Mouse (Mus musculus): Measurements from ENCODE around the gene E330021D16Rik. TPM values are rescaled to one million over a fixed set of nuclear protein-coding genes. Genes with fewer than 3 reads are reported as not detected.

E330021D16Rik gene
- polyA plus RNA-seq, 1 experiment from 2014 or later: not detected

DNA sequence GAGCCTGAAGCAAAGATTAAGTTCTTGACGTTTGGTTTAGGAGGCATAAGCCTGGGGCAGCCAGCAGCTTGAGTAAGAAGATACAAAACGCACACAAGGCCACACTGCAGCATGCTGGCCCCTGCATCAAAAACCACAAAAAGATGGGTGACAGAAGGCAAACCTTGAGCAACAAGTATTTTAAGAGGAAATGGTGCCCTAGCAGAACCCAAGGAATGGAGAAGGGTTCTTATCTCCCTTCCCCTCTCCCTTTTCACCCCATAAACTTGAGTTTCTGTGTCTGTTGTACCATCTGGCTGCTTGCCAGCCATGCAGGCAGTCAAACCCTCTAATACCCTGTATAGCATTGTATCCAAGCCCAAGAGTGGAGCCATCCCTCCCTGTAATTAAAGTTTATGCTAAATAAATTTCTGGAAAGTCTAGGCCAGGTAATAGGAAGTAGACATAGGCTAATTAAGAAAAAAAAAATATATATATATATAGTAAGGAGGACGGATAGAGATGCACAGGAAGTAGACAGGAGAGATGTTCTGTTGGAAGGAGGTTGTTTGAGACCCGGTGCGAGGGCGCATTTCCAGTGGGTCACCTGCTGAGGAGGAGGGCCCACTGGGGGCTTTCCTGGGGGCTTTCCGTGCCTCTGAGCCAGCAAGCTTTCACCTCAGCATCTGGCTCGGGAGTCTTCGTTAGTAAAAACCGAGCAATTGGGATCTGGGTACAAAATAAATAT, 16.0 kb upstream of the E330021D16Rik start:
- Histone ChIP-seq H3K27ac (no peak overlapping the region), H3K4me3 (ENCODE audit: inconsistent target) (no peak overlapping the region), H3K36me3 (ENCODE audit: inconsistent target) (no peaks in the 10 kb centered on the region), H3K79me2 (ENCODE audit: inconsistent target) (no peaks in the 10 kb centered on the region)
- WGBS (ENCODE audit: missing documents): 65% methylated on average over 10 of the region's 10 CpGs

DNA sequence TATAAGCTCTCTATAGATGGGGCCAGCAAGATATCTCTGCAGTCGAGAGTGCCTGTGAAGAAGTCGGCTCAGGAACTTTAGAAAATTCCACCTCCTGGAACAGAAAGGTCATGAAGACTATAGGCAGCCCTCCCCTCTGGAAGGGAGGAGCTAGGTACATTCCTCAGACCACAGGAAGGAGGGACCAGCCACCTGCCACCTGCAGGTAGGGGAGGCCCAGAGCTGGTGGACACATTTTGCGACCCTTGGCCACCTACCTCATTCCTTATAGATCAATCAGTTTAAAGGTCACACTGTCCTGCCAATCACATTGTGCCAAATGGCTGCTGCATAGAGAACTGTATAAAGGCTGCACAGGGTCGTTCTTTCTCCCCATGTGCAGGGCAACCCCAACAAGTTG, 14.1 kb upstream of the E330021D16Rik start:
- 92% methylated on average over 4 of the region's 4 CpGs for WGBS (ENCODE audit: missing documents)
- Histone ChIP-seq H3K27ac (no peak overlapping the region), H3K36me3 (ENCODE audit: inconsistent target) (no peaks in the 10 kb centered on the region)

DNA sequence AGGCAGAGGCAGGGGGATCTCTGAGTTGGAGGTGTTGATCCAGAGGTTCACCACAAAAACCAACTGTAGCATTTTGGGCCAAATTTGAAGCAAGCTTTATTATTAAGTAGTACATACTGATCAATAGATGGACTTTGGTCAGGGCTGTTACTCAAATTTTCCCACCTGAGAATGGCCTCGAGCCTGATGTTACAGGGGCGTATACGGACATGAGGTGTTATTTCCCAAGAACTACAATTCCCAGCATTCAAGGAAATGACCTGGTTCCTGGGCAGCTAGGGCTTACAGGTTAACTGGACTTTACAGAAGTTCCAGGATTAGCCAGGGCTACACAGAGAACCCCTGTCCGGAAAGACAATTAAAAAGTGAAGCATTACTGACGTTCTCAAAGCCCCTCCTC, 13.0 kb upstream of the E330021D16Rik start:
- WGBS (ENCODE audit: missing documents): 88% methylated on average over 5 of the region's 5 CpGs
- Histone ChIP-seq H3K79me2 (ENCODE audit: inconsistent target) (no peaks in the 10 kb centered on the region), H3K4me3 (ENCODE audit: inconsistent target) (no peak overlapping the region)

More for the DNA sequence above, 14.1 kb upstream of the E330021D16Rik start:
- no peaks in the 10 kb centered on the region for H3K79me2 ChIP-seq (ENCODE audit: inconsistent target)
- no peak overlapping the region for H3K4me3 ChIP-seq (ENCODE audit: inconsistent target)

DNA sequence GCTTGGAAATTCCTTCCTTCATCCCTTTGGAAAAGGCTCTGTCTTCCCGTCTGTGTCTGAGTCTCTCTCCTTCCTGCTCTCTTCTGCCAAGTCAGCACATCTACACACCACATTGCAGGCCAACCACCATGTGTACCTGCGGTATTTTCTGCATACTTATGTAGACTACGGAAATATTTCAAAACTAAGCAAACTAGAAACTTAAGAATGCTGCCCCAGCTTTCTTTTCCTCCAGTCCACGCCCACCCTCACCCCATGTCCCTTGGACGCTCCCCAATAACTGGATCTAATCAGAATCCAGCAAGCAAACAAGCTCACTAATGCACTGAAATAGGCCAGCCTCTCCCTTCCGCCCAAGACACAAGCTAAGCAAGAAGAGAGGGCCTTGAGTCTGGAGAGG, 11.9 kb upstream of the E330021D16Rik start:
- H3K4me3 ChIP-seq (ENCODE audit: inconsistent target): no peak overlapping the region
- 87% methylated on average over 6 of the region's 6 CpGs for WGBS (ENCODE audit: missing documents)

More for the DNA sequence above, 13.0 kb upstream of the E330021D16Rik start:
- no peaks in the 10 kb centered on the region for H3K36me3 ChIP-seq (ENCODE audit: inconsistent target)
- no peak overlapping the region for H3K27ac ChIP-seq

DNA sequence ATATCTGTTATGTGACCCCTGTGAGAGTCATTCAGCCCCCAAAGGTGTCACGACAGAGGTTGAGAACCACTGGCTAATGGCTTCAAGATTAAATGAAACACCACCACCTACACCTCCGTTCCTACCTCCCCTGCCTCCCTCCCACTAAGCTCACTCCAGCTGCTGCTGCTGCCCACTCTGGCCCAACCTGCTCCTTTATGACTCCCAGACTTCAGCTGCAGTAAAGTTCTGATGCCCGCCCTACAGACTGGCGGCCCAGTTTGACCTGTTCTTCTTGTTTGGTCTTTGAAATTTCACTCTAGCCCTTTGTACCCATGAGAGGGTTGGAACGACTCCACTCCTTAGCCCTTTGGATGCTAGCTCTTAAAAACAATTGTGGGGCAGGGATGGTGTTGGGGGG, 10.6 kb upstream of the E330021D16Rik start:
- Histone ChIP-seq H3K27ac (no peak overlapping the region), H3K79me2 (ENCODE audit: inconsistent target) (no peaks in the 10 kb centered on the region), H3K4me3 (ENCODE audit: inconsistent target) (no peak overlapping the region), H3K36me3 (ENCODE audit: inconsistent target) (no peaks in the 10 kb centered on the region)
- 92% methylated on average over 5 of the region's 5 CpGs for WGBS (ENCODE audit: missing documents)

More for the DNA sequence above, 11.9 kb upstream of the E330021D16Rik start:
- Histone ChIP-seq H3K36me3 (ENCODE audit: inconsistent target) (no peaks in the 10 kb centered on the region), H3K27ac (no peak overlapping the region), H3K79me2 (ENCODE audit: inconsistent target) (no peaks in the 10 kb centered on the region)

DNA sequence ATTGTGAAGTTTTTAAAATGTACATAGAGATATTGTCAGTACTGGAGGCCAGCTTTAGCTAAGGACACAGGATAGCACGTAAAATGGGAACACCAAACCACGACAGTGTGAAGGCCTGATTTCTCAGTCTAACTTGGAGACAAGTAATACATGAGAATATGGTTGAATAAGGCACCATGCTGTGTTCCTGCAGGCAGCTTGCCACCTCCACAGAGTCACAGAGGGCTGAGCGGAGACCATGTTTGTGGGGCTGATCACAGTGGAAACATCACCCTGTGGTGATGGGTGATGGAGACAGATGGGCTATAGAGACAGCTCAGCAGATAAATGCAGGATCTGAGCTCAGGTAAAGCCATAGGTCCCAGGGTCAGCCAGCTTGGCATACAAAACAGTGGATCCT, 8.8 kb upstream of the E330021D16Rik start:
- 96% methylated on average over 3 of the region's 3 CpGs for WGBS (ENCODE audit: missing documents)
- Histone ChIP-seq H3K79me2 (ENCODE audit: inconsistent target) (no peaks in the 10 kb centered on the region), H3K4me3 (ENCODE audit: inconsistent target) (no peak overlapping the region), H3K36me3 (ENCODE audit: inconsistent target) (no peaks in the 10 kb centered on the region), H3K27ac (no peak overlapping the region)

DNA sequence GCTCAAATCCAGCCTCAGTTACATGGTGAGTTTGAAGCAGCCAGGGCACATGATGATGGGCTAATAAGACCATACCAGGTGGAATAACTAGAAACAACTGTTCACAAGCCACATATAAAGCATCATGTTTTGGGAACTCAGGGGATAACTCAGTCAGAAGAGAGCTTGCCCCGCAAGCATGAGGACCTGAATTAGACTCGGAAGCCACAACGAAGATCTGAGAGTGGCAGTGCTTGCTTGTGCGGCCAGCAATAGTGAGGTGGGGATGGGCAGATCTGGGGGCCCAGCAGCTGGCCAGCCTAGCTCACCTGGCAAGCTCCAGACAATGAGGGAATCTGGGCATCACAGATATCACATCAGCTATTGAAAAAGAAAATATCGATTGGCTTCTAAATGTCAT, 7.8 kb upstream of the E330021D16Rik start:
- no peak overlapping the region for H3K27ac ChIP-seq
- WGBS (ENCODE audit: missing documents): 95% methylated on average over 5 of the region's 5 CpGs

DNA sequence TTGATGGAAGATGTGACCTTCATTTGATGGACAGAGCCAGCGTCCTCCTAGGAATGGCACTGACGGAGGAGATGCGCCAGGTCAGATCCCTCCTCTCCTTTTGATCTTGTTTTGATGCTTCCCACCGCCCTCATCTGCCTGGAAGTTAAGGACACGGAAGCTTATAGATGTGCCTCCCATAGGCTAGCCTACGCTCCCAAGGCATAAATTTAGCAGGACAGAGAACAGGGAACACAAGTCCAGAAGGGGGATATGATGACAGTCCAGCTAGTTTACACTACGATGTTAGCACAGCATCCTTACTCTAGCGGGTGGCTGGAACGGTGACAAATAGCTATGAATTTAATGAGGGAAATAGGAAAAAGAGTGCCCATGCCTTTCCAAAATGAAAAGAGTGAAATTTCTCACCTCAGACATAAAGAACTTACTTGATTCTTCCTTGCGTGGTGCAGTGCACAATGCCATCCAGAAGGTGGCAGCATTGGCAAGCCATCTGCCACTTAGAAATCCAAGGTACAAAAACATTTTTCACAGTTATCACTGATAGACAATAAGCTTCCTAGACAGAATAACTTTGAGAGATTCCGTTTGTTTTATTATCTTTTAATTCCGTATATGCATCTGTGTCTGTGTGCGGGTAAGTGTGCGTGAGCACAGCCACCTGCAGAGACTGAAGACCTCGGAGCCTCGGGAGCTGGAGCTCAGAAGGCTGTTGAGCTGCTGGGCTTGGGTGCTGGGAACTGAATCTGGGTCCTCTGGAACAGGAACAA, 6.9 kb upstream of the E330021D16Rik start:
- H3K79me2 ChIP-seq (ENCODE audit: inconsistent target): no peaks in the 10 kb centered on the region
- WGBS (ENCODE audit: missing documents): 71% methylated on average over 16 of the region's 16 CpGs
- no peak overlapping the region for H3K27ac ChIP-seq
- no peaks in the 10 kb centered on the region for H3K36me3 ChIP-seq (ENCODE audit: inconsistent target)
- no peak overlapping the region for H3K4me3 ChIP-seq (ENCODE audit: inconsistent target)

More for the DNA sequence above, 7.8 kb upstream of the E330021D16Rik start:
- no peaks in the 10 kb centered on the region for H3K79me2 ChIP-seq (ENCODE audit: inconsistent target)
- no peak overlapping the region for H3K4me3 ChIP-seq (ENCODE audit: inconsistent target)
- H3K36me3 ChIP-seq (ENCODE audit: inconsistent target): no peaks in the 10 kb centered on the region

DNA sequence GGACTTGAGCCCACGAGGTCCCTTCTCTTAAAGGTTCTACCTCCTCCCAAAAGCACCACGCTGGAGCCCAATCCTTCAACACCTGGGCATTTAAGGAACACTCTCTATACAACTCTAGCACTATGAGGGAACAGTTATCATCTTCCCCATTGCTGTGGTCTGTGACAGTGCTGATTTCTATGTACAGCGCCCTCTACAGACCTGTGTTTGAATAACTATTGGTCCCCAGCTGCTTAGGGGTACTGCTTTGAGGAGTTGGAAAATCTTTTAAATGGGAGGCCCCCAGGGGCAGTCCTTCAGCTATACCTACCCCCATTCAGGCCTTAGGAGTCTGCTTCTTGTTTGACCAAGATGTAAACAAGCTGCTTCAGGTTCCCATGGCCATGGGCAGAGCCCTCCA, 5.7 kb upstream of the E330021D16Rik start:
- Histone ChIP-seq H3K4me3 (ENCODE audit: inconsistent target) (no peak overlapping the region), H3K27ac (no peak overlapping the region), H3K79me2 (ENCODE audit: inconsistent target) (no peaks in the 10 kb centered on the region), H3K36me3 (ENCODE audit: inconsistent target) (no peaks in the 10 kb centered on the region)
- 80% methylated on average over 3 of the region's 3 CpGs for WGBS (ENCODE audit: missing documents)

DNA sequence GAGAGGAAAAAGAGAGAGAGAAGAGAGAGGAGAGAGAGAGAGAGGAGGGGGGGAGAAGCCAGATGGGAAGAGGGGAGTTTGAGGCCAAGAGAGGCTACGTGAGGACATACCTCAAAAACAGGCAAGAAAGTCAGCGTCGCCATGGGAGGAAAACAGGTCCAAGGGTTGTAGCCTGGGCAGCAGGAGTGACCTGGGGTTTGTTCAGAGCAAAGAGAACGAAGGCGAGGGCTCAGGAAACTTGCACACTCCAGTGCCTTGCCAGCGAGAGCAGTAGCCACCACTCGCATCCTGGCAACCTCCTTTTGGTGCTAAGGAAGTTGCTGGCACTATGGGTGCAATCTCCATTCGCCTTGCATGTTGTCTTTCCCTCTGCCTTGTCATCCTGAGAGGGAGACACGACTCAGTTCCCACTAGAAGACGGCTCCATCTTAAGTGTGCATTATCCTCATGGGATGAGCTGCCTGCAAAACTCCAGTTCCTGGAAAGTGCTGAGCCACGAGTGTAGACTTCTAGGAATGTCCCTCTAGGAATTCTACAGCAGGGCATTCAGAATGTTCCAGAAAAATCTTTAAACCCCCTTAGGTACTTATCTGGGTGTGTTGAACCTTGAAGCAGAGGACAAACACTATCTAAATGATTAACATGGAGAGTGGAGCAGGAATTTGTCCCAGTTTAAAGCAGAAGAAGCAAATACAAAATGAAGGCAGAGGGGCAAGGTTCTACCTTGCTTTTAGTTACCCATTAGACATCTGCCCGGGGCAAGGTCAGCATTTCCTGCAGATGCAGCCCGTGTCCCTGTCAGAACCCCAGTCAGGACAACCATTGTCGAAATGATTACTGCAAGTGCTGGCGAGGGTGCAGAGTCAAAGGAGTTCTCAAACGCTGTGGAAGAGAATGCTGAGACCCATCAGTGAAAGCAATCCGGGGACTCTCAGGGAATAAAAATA, 3.8 kb upstream of the E330021D16Rik start:
- WGBS (ENCODE audit: missing documents): 82% methylated on average over 17 of the region's 17 CpGs

DNA sequence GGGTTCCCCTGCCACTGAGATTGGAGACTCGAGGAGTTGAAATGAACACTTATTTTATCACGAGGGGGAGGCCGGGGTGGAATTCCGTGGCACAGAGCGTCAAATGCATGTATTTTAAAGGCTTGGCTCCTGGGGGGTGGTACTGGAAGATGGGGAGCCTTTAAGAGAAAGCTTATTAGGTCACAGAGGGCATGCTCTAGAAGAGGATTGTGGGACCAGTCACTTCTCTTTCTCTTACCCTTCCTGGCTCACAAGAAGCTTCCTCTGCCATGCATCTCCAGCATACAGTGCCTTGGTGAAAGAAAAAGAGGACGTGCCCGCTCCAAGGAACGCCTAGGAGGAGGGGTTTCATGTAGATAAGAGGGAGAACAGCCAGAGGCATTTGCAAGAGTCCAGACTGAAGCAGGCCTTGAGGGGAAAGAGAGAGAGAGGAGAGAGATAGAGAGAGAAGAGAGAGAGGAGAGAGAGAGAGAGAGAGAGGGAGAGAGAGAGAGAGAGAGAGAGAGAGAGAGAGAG, 3.0 kb upstream of the E330021D16Rik start:
- Histone ChIP-seq H3K4me3 (ENCODE audit: inconsistent target) (no peak overlapping the region), H3K27ac (no peak overlapping the region)
- WGBS (ENCODE audit: missing documents): 54% methylated on average over 8 of the region's 8 CpGs

More for the DNA sequence above, 3.8 kb upstream of the E330021D16Rik start:
- no peaks in the 10 kb centered on the region for H3K79me2 ChIP-seq (ENCODE audit: inconsistent target)
- no peak overlapping the region for H3K27ac ChIP-seq
- no peak overlapping the region for H3K4me3 ChIP-seq (ENCODE audit: inconsistent target)
- no peaks in the 10 kb centered on the region for H3K36me3 ChIP-seq (ENCODE audit: inconsistent target)

DNA sequence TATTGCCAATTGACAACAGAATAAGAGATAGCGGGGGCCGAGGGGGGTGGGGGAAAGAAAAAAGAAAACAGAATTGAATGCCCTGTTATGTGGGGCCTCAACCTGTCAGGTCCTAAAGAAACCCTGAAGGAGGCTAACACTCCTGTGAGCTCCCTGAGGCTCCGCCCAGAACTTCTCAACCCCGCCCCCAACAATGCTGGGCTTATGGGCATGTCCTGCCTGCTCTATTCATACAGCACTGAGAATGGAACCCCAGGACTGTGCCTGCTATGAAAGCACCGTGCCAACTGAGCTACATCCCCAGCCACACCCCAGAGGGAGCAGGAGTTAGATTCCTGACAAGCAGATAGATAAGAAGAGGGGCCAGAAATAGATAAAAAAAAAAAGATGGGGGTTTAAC, 2.5 kb upstream of the E330021D16Rik start:
- H3K36me3 ChIP-seq (ENCODE audit: inconsistent target): no peaks in the 10 kb centered on the region
- no peak overlapping the region for H3K27ac ChIP-seq
- no peak overlapping the region for H3K4me3 ChIP-seq (ENCODE audit: inconsistent target)
- WGBS (ENCODE audit: missing documents): 93% methylated on average over 5 of the region's 5 CpGs
- no peaks in the 10 kb centered on the region for H3K79me2 ChIP-seq (ENCODE audit: inconsistent target)

More for the DNA sequence above, 3.0 kb upstream of the E330021D16Rik start:
- H3K36me3 ChIP-seq (ENCODE audit: inconsistent target): no peaks in the 10 kb centered on the region
- H3K79me2 ChIP-seq (ENCODE audit: inconsistent target): no peaks in the 10 kb centered on the region

DNA sequence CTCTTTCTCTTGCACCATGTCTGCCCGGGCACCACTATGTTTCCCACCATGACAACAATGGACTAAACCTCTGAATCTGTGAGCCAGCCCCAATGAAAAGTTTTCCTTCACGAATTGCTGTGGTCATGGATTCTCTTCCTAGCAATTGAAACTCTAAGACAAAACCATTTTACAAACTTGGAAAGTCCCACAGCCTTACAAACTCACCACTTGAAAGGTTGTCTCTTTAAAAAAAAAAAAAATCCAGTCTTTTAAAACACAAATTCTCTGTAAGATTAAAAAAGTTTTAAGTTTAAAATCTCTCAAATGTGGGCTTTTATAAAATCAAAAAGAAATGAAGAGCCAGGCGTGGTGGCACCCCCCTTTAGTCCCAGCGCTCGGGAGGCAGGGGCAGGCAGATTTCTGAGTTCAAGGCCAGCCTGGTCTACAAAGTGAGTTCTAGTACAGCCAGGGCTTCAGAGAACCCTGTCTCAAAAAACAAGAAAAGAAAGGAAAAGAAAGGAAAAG, 1.5 kb downstream of the E330021D16Rik start:
- Histone ChIP-seq H3K36me3 (ENCODE audit: inconsistent target) (no peaks in the 10 kb centered on the region), H3K4me3 (ENCODE audit: inconsistent target) (no peak overlapping the region), H3K27ac (no peak overlapping the region), H3K79me2 (ENCODE audit: inconsistent target) (no peaks in the 10 kb centered on the region)
- 90% methylated on average over 5 of the region's 5 CpGs for WGBS (ENCODE audit: missing documents)

DNA sequence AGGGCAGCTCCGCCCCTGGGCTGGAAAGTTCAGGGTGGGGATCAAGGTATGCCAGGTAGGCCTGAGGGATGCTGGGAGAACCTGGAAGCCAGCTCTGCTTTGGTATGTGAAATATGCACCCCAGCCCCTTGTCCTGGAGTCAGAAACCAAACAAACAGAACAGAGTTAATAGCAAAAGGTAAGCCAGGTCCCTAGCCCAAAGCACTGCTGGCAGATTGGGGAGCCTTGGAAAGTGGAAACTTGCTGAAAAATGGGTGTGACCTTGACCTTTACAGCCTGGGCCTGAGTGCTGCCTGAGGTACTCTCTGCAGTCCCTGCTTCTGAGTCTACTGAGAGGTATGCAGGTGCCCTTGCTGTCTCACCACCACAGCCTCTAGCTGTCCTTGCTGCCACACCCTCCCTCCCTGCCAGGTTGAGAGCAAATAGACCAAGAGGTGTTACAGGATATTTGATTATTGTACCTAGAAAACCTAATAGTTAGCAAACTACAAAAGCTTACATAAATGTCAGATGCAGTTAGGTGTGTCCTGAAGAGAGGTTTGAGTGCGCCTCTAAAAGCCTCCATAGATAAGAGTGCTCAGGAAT, 7.7 kb downstream of the E330021D16Rik start:
- Histone ChIP-seq H3K27ac (no peak overlapping the region), H3K79me2 (ENCODE audit: inconsistent target) (no peaks in the 10 kb centered on the region), H3K36me3 (ENCODE audit: inconsistent target) (no peaks in the 10 kb centered on the region), H3K4me3 (ENCODE audit: inconsistent target) (no peak overlapping the region)
- WGBS (ENCODE audit: missing documents): 78% methylated on average over 2 of the region's 2 CpGs
